Mouse (Mus musculus) embryo, embryonic 10.5 days (tissue): ENCODE measurements around the gene Fam111a.

Experiments
- DNase-seq: peaks from one replicate; pipeline ENCODE4 v3.0.0-alpha.2; 2015; ENCODE audit warnings: low spot score

Fam111a gene

GRCm38 (mm10) chr19:12564197-12564596, 18.7 kb downstream of the Fam111a start:
- DNase-seq: no peak

GRCm38 (mm10) chr19:12567011-12567410, 21.5 kb downstream of the Fam111a start:
- DNase-seq: no peak

GRCm38 (mm10) chr19:12570866-12571265, 25.3 kb downstream of the Fam111a start:
- no peak for DNase-seq

GRCm38 (mm10) chr19:12571687-12572086, 26.1 kb downstream of the Fam111a start:
- DNase-seq: no peak

- DNase-seq: no peak
Observed at GRCm38 (mm10) chr19:12572614-12573265, 27.2 kb downstream of the Fam111a start.

- DNase-seq: peak; percentile 92
Observed at GRCm38 (mm10) chr19:12573266-12574011, 27.9 kb downstream of the Fam111a start.

- DNase-seq: peak; percentile 18
Observed at GRCm38 (mm10) chr19:12574012-12574407, 28.5 kb downstream of the Fam111a start.

- DNase-seq: no peak
Observed at GRCm38 (mm10) chr19:12575107-12575506, 29.6 kb downstream of the Fam111a start.

- no peak for DNase-seq
Observed at GRCm38 (mm10) chr19:12575514-12575913, 30.0 kb downstream of the Fam111a start.

GRCm38 (mm10) chr19:12576639-12577038, 31.1 kb downstream of the Fam111a start:
- no peak for DNase-seq

GRCm38 (mm10) chr19:12585310-12585709, 39.8 kb downstream of the Fam111a start:
- DNase-seq: no peak

GRCm38 (mm10) chr19:12591908-12592307, 46.4 kb downstream of the Fam111a start:
- DNase-seq: peak; percentile 84

GRCm38 (mm10) chr19:12595135-12595529, 49.6 kb downstream of the Fam111a start:
- no peak for DNase-seq

GRCm38 (mm10) chr19:12595530-12596289, 50.2 kb downstream of the Fam111a start:
- peak; percentile 78 for DNase-seq

GRCm38 (mm10) chr19:12596290-12597072, 50.9 kb downstream of the Fam111a start:
- peak; percentile 26 for DNase-seq

- no peak for DNase-seq
Observed at GRCm38 (mm10) chr19:12597073-12597405, 51.5 kb downstream of the Fam111a start.

- DNase-seq: no peak
Observed at GRCm38 (mm10) chr19:12598674-12599073, 53.1 kb downstream of the Fam111a start.

GRCm38 (mm10) chr19:12599674-12600073, 54.1 kb downstream of the Fam111a start, which contains the start of gene Gm4952:
Gene Gm4952, plus strand, starts transcription at chr19:12599974.
- DNase-seq: no peak

GRCm38 (mm10) chr19:12600684-12601480, 55.3 kb downstream of the Fam111a start:
- DNase-seq: no peak

GRCm38 (mm10) chr19:12608336-12608735, 62.8 kb downstream of the Fam111a start:
- DNase-seq: no peak

GRCm38 (mm10) chr19:12613646-12614045, 68.1 kb downstream of the Fam111a start:
- DNase-seq: no peak
